ENCODE assay signal across 8 mouse cellular contexts in genomic region chr1:51458731-51459450, GRCm38 (mm10). TPM values are rescaled to one million over a fixed set of nuclear protein-coding genes. Genes with fewer than 3 reads are reported as not detected.
DNase-seq lines count a peak whose midpoint lies in the region; ATAC-seq and TF ChIP-seq lines count a peak whose summit lies in the region.

No protein-coding gene starts in this region.

- WGBS in forebrain, postnatal 0 days, result 66% methylated on average over 10 of the region's 10 CpGs
- 72% methylated on average over 10 of the region's 10 CpGs for WGBS in forebrain, embryonic 10.5 days
- WGBS in liver, embryonic 11.5 days, result 57% methylated on average over 10 of the region's 10 CpGs

- no peaks in the 10 kb centered on the region for H3K9me3 ChIP-seq in forebrain, postnatal 0 days (ENCODE audit: low read length)
- no peaks in the 10 kb centered on the region for H3K9me3 ChIP-seq in forebrain, embryonic 10.5 days
- H3K9me3 ChIP-seq in liver, embryonic 11.5 days (ENCODE audit: control insufficient read depth, low read length), result no peaks in the 10 kb centered on the region

- H3K36me3 ChIP-seq in forebrain, postnatal 0 days (ENCODE audit: insufficient read depth), result no peaks in the 10 kb centered on the region
- H3K36me3 ChIP-seq in forebrain, embryonic 10.5 days (replicated peaks), result no peaks in the 10 kb centered on the region
- no peaks in the 10 kb centered on the region for H3K36me3 ChIP-seq in liver, embryonic 11.5 days (ENCODE audit: control insufficient read depth, insufficient read depth, low read length)

- no peak overlapping the region for H3K4me2 ChIP-seq in forebrain, postnatal 0 days (ENCODE audit: low read depth)
- no peak overlapping the region for H3K4me2 ChIP-seq in liver, embryonic 11.5 days

- H3K27me3 ChIP-seq in forebrain, postnatal 0 days (ENCODE audit: insufficient read depth, low read length), result no peaks in the 10 kb centered on the region
- H3K27me3 ChIP-seq in forebrain, embryonic 10.5 days (ENCODE audit: poor library complexity, severe bottlenecking), result no peaks in the 10 kb centered on the region
- H3K27me3 ChIP-seq in liver, embryonic 11.5 days (replicated peaks; ENCODE audit: control insufficient read depth, insufficient read depth, low read length), result no peaks in the 10 kb centered on the region

- H3K27ac ChIP-seq in forebrain, postnatal 0 days (ENCODE audit: low read depth, low read length), result no peak overlapping the region
- no peak overlapping the region for H3K27ac ChIP-seq in forebrain, embryonic 10.5 days
- no peak overlapping the region for H3K27ac ChIP-seq in liver, embryonic 11.5 days (ENCODE audit: low read depth, low read length)

- no peak for ATAC-seq in forebrain, postnatal 0 days
- peak; percentile 45 for ATAC-seq in liver, embryonic 11.5 days (replicated peaks; ENCODE audit: low FRiP score)

- H3K9ac ChIP-seq in forebrain, postnatal 0 days, result no peak overlapping the region
- no peak overlapping the region for H3K9ac ChIP-seq in liver, embryonic 11.5 days (ENCODE audit: low read depth, low read length)

- intact Hi-C loops in heart, postnatal 14 days (cut with DNase I), result loop anchor here (1.0 to 10.0 kb wide), 2 partner anchors 138 to 494 kb away; no protein-coding TSS in a partner anchor

- H3K4me3 ChIP-seq in forebrain, postnatal 0 days (ENCODE audit: low read depth, low read length), result no peak overlapping the region
- no peak overlapping the region for H3K4me3 ChIP-seq in forebrain, embryonic 10.5 days
- H3K4me3 ChIP-seq in liver, embryonic 11.5 days (ENCODE audit: low read depth, low read length), result no peak overlapping the region

- DNase-seq in forebrain, postnatal 0 days, result peak; percentile 45
- DNase-seq in forebrain, embryonic 10.5 days (ENCODE audit: extremely low spot score, low spot score), result no peak
- DNase-seq in CD4-positive helper T cell, adult 2 months (ENCODE audit: low read depth, low spot score), result peak; percentile 81
- peak; percentile 78 for DNase-seq in brain, adult 2 months (ENCODE audit: low read depth, low spot score)
- peak; percentile 18 to 76 for DNase-seq in heart, postnatal 14 days
- DNase-seq in liver, embryonic 11.5 days (ENCODE audit: low spot score), result no peak
- DNase-seq in retina, postnatal 7 days (ENCODE audit: low read depth, low spot score), result peak; percentile 60
- no peak for DNase-seq in layer of hippocampus, adult 9-10 months (ENCODE audit: low spot score)

- no peaks in the 10 kb centered on the region for H3K4me1 ChIP-seq in forebrain, postnatal 0 days (ENCODE audit: insufficient read depth)
- peaks cover 6% of the 10 kb centered on the region for H3K4me1 ChIP-seq in forebrain, embryonic 10.5 days
- H3K4me1 ChIP-seq in liver, embryonic 11.5 days (replicated peaks; ENCODE audit: control insufficient read depth, insufficient read depth, low read length), result no peaks in the 10 kb centered on the region

- TF ChIP-seq CTCF in forebrain, postnatal 0 days (IDR thresholded peaks at IDR 0.05; ENCODE audit: low read depth), result peak; percentile 70

RNA-seq across cellular contexts. Expression of gene Nabp1, which starts 19.3 kb away (rescaled TPM):
- 7.5 and 8.2 TPM in 2 replicates for total RNA-seq in forebrain, postnatal 0 days (2014; rRNA removed)
- 3.4 and 6.3 TPM in 2 replicates for polyA plus RNA-seq in forebrain, postnatal 0 days (2015; fragmentation: Nextera tagmentation; extraction: Ambion mirVana)
- 8.9 and 9.7 TPM in 2 replicates for polyA plus RNA-seq in forebrain, embryonic 10.5 days (2016; fragmentation: Nextera tagmentation; extraction: Ambion mirVana)
- 10 to 100 TPM; 41.5 to 43.0 TPM for total RNA-seq in heart, postnatal 14 days (2021)
- polyA plus RNA-seq in liver, embryonic 11.5 days (2014; fragmentation: Nextera tagmentation; extraction: Ambion mirVana), result 7.6 and 10.1 TPM in 2 replicates

Comparison
In these comparisons a context has a peak if more than half of its experiments do, and no peak if none do; other contexts are left out.
1. DNase-seq: peak in forebrain, postnatal 0 days (single experiment), CD4-positive helper T cell, adult 2 months (single experiment), brain, adult 2 months (single experiment), heart, postnatal 14 days (2 of 2) and retina, postnatal 7 days (single experiment); none in forebrain, embryonic 10.5 days (single experiment), liver, embryonic 11.5 days (single experiment) and layer of hippocampus, adult 9-10 months (single experiment).